Mouse (Mus musculus) macrophage (primary cell): ENCODE results near the gene Lrrk1. TPM values are rescaled to one million over a fixed set of nuclear protein-coding genes. Genes with fewer than 3 reads are reported as not detected.
"Not testable (repeated sequence)": the region's sequence is repeated elsewhere in the genome, so short reads cannot be mapped to it uniquely, and the experiment has no call there.

Source experiments
- H3K27ac ChIP-seq: fragments of 350-480 bp; formaldehyde crosslinking; 2 replicates; pipeline ENCODE4 v1.9.0; 2021
- H3K36me3 ChIP-seq: fragments of 350-480 bp; formaldehyde crosslinking; 2 replicates; pipeline ENCODE4 v1.9.0; 2021; ENCODE audit errors: inconsistent target
- H3K4me3 ChIP-seq: fragments of 350-480 bp; formaldehyde crosslinking; 2 replicates; pipeline ENCODE4 v1.9.0; 2021; ENCODE audit errors: inconsistent target
- H3K79me2 ChIP-seq: fragments of 350-480 bp; formaldehyde crosslinking; 2 replicates; pipeline ENCODE4 v1.9.0; 2021; ENCODE audit errors: inconsistent target
- WGBS: methylation state at CpG from one replicate; pipeline ENCODE4 v1.1.7; 2026; ENCODE audit warnings: inconsistent platforms; ENCODE audit not compliant: missing documents; 5-methylcytosine and 5-hydroxymethylcytosine counted together
- polyA plus RNA-seq: library from polyadenylated mRNA; stranded (reverse); fragments of 250-400 nt; gene quantifications from 3 replicates; pipeline ENCODE4 v1.2.4, GENCODE M21; 2018; ENCODE audit warnings: inconsistent platforms

The Lrrk1 gene
- polyA plus RNA-seq, 1 experiment from 2014 or later = 12.7 TPM

DNA sequence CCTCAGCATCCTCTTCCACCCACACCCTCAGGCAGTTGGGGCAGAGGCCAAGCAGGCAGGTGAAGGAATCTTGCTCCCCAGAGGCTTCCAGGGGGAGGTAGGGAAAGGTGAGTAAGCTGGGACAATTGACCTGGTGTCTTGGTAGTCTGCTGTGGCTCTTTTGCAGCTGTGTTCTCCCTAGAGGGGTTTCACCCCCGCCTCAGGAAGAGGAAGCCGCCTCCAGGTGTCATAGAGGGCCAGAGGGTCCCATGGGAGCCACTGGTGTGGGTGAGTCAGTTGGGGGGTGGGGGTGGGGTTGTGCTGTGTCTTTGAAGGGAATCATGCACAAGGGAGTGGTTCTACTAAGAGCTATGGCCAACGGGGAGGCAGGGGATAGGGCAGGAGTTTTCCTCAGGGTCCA, 193.6 kb downstream of the Lrrk1 start:
- Histone ChIP-seq H3K4me3 (no peak overlapping the region), H3K27ac (no peak overlapping the region), H3K36me3 (no peaks in the 10 kb centered on the region), H3K79me2 (no peaks in the 10 kb centered on the region)
- 78% methylated on average over 3 of the region's 3 CpGs for WGBS

DNA sequence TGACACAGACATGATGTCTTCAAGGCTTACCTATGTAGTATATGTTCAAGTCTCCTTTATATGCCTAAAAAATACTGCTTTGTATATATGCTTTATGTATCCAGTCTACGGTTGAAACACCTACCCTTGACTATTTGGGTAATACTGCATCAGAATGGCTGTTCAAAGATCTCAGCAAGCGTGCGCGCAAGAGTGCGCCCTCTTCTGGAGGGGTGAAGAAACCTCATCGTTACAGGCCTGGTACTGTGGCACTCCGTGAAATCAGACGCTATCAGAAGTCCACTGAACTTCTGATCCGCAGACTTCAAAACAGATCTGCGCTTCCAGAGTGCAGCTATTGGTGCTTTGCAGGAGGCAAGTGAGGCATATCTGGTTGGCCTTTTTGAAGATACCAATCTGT, 197.8 kb downstream of the Lrrk1 start:
- not testable (repeated sequence) for H3K36me3 ChIP-seq, H3K79me2 ChIP-seq, H3K4me3 ChIP-seq, H3K27ac ChIP-seq
- WGBS = 93% methylated on average over 10 of the region's 10 CpGs

- 81% methylated on average over 4 of the region's 4 CpGs for WGBS
- H3K4me3 ChIP-seq = no peak overlapping the region
- no peaks in the 10 kb centered on the region for H3K79me2 ChIP-seq
- no peak overlapping the region for H3K27ac ChIP-seq
- no peaks in the 10 kb centered on the region for H3K36me3 ChIP-seq
These were observed 200.4 kb downstream of the Lrrk1 start for GRCm38 (mm10) chr7:66187581-66188231.

GRCm38 (mm10) chr7:66185370-66185769, 202.8 kb downstream of the Lrrk1 start:
- H3K79me2 ChIP-seq = no peaks in the 10 kb centered on the region
- H3K27ac ChIP-seq = no peak overlapping the region
- H3K4me3 ChIP-seq = no peak overlapping the region
- 84% methylated on average over 5 of the region's 5 CpGs for WGBS
- no peaks in the 10 kb centered on the region for H3K36me3 ChIP-seq

GRCm38 (mm10) chr7:66184026-66184425, 204.1 kb downstream of the Lrrk1 start:
- Histone ChIP-seq H3K27ac (no peak overlapping the region), H3K4me3 (no peak overlapping the region), H3K36me3 (no peaks in the 10 kb centered on the region), H3K79me2 (no peaks in the 10 kb centered on the region)
- 52% methylated on average over 4 of the region's 4 CpGs for WGBS

- H3K27ac ChIP-seq = no peak overlapping the region
These were observed 204.7 kb downstream of the Lrrk1 start for GRCm38 (mm10) chr7:66183404-66183803.

GRCm38 (mm10) chr7:66182075-66182715, 206.0 kb downstream of the Lrrk1 start:
- Histone ChIP-seq H3K79me2 (no peaks in the 10 kb centered on the region), H3K36me3 (no peaks in the 10 kb centered on the region), H3K4me3 (no peak overlapping the region), H3K27ac (no peak overlapping the region)
- 95% methylated on average over 6 of the region's 7 CpGs for WGBS

More at GRCm38 (mm10) chr7:66183404-66183803, 204.7 kb downstream of the Lrrk1 start:
- H3K4me3 ChIP-seq = no peak overlapping the region
- no peaks in the 10 kb centered on the region for H3K36me3 ChIP-seq
- no peaks in the 10 kb centered on the region for H3K79me2 ChIP-seq
- 83% methylated on average over 8 of the region's 8 CpGs for whole genome bisulfite sequencing

DNA sequence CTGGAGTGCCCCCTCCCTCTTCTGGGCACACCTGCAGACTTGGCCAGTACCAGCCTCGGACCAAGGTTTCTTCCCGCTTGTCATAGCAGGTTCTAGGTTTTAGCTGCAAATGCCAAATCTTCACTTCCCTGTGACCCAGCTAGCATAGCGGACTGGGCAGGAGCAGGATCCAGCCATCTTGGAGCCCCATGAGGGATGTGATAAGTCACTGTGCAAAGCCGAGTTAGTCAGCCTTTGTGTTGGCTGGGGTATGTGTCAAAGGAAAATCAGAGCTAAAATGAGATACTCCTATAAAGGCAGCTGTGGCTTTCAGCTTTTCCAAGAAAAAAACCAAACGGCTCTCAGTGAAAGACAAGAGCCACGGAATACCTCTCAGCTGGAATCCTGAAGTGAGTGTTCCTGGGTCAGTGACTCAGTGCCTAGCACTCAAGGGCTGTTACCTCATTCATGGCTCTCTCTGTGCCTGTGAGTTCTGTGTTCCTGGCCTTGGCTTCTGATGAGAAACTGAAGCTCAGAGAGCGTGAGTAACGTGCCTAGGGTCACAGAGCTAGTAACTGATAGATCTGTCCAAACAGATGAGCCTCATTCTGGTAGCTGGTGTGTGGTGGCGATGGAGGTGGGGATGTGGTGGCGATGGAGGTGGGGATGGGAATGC, 207.3 kb downstream of the Lrrk1 start:
- WGBS = 69% methylated on average over 10 of the region's 10 CpGs
- Histone ChIP-seq H3K36me3 (no peaks in the 10 kb centered on the region), H3K79me2 (no peaks in the 10 kb centered on the region), H3K4me3 (no peak overlapping the region), H3K27ac (no peak overlapping the region)

GRCm38 (mm10) chr7:66180260-66180659, 207.9 kb downstream of the Lrrk1 start:
- Histone ChIP-seq H3K4me3 (no peak overlapping the region), H3K36me3 (no peaks in the 10 kb centered on the region), H3K79me2 (no peaks in the 10 kb centered on the region), H3K27ac (no peak overlapping the region)
- WGBS = 34% methylated on average over 3 of the region's 3 CpGs

- H3K36me3 ChIP-seq = no peaks in the 10 kb centered on the region
- no peaks in the 10 kb centered on the region for H3K79me2 ChIP-seq
- WGBS = 41% methylated on average over 7 of the region's 7 CpGs
- no peak overlapping the region for H3K27ac ChIP-seq
- H3K4me3 ChIP-seq = no peak overlapping the region
These were observed 208.4 kb downstream of the Lrrk1 start for GRCm38 (mm10) chr7:66179711-66180110.

GRCm38 (mm10) chr7:66179120-66179581, 209.0 kb downstream of the Lrrk1 start:
- Histone ChIP-seq H3K27ac (no peak overlapping the region), H3K4me3 (no peak overlapping the region), H3K79me2 (no peaks in the 10 kb centered on the region), H3K36me3 (no peaks in the 10 kb centered on the region)
- WGBS = 13% methylated on average over 10 of the region's 10 CpGs

DNA sequence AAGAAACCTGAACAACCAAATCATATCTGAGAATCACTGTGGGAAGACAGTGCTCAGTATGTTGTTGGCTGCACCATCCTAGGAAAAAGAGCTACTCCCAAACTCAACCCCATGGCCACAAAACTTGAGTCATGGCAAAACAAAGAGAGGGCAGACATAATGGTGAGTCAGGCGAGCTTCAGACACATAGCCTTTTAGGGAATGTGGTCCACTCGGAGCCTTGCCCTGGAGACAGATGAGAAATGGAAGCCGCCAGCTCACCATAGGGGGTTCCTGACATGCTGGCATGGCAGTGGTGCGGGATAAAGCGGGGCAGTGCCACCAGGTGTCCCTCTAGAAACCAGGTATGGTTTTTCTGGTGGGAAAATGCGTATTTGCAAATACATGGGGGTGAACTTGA, 210.0 kb downstream of the Lrrk1 start:
- no peak overlapping the region for H3K4me3 ChIP-seq
- 90% methylated on average over 6 of the region's 6 CpGs for WGBS
- no peak overlapping the region for H3K27ac ChIP-seq
- no peaks in the 10 kb centered on the region for H3K79me2 ChIP-seq
- no peaks in the 10 kb centered on the region for H3K36me3 ChIP-seq

DNA sequence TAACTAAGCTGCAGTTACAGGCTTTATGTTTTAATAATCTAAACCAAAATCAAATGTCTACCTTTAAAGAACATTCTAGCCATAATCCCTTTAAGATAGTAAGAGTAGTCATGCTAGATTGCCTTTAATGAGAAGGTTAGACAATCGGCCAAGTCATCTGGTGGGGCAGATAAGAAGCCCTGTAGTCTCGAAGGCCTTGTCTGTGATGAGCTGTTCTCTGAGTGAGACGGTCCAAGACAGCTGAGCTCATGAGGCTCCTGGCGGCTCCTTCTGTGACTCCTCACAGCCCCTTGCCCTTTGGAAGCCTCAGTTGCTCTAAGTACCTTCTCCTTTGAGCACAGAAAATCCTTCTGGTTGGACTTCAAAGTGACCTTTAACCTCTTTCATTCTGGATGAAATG, 211.2 kb downstream of the Lrrk1 start:
- 0 out of 2 replicates have a peak, but pooled peaks cover 3% of the 10 kb centered on the region for H3K36me3 ChIP-seq

More for the DNA sequence above, 211.2 kb downstream of the Lrrk1 start:
- H3K79me2 ChIP-seq = no peaks in the 10 kb centered on the region
- WGBS = 79% methylated on average over 3 of the region's 4 CpGs
- H3K27ac ChIP-seq = no peak overlapping the region
- H3K4me3 ChIP-seq = no peak overlapping the region
